Comparison of ENCODE assay signal across 8 mouse cellular contexts in the genomic region with DNA sequence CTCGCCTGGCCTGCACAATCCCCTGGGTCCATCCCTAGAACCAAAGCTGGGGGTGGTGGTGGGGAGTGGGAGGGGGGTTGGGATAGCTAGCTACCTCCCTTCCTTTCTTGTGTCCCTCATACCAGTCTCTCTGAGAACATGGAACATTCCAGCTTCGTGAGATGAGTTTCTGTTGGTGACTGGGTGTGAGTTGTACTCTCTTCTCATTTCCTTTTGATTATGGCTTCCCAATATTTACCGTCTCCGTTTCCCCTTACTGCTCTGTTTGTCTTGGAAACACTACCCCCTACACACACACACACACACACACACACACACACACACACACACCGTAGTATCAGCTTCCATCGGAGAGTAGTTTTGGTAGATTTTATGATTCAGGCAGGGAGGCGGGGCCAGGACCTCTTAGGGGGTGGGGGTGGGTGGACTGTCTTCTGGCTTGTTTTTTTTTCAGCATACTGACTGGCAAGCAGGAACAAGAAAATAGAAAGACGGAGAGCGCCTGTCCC.
DNase-seq lines count a peak whose midpoint lies in the region; ATAC-seq and TF ChIP-seq lines count a peak whose summit lies in the region.
"Had no signal": no experiment of that assay in that cellular context is flagged by ENCODE, and none has a peak within 500 bp of the region (broad histone marks: within the 10 kb centered on the region; RNA-seq: fewer than 3 reads in every experiment).

No protein-coding gene starts in this region.

- TF ChIP-seq CTCF in lung, embryonic 14.5 days (IDR thresholded peaks at IDR 0.05; ENCODE audit: low read depth): no peak
- no peak for TF ChIP-seq CTCF in lung, adult 2 months (IDR thresholded peaks at IDR 0.05; ENCODE audit: insufficient read depth, low read length)
- TF ChIP-seq CTCF in intestine, postnatal 0 days (IDR thresholded peaks at IDR 0.05; ENCODE audit: low read depth): no peak

- DNase-seq in lung, embryonic 14.5 days: no peak
- DNase-seq in lung, adult 2 months: no peak
- DNase-seq in cerebellum, postnatal 4 days (ENCODE audit: low spot score in 2 of 2): no peak
- DNase-seq in urinary bladder, adult 2 months (ENCODE audit: low spot score): no peak
- DNase-seq: cerebellum, adult 9-10 months had no signal

- 4% methylated on average over 9 of the region's 9 CpGs for WGBS in lung, embryonic 14.5 days
- 18% methylated on average over 9 of the region's 9 CpGs for WGBS in lung, adult 2 months
- 13% methylated on average over 9 of the region's 9 CpGs for WGBS in forebrain, embryonic 12.5 days
- WGBS in intestine, postnatal 0 days: 9% methylated on average over 9 of the region's 9 CpGs
- 25% methylated on average over 9 of the region's 9 CpGs for WGBS in neural tube, embryonic 15.5 days

- peak overlapping the region; percentile 89 for H3K27ac ChIP-seq in lung, embryonic 14.5 days (ENCODE audit: low read depth)
- peak overlapping the region; percentile 88 for H3K27ac ChIP-seq in forebrain, embryonic 12.5 days
- H3K27ac ChIP-seq in intestine, postnatal 0 days (ENCODE audit: low read depth, low read length): peak overlapping the region; percentile 70
- peak overlapping the region; percentile 58; the same call in 1 of the 2 replicates for H3K27ac ChIP-seq in neural tube, embryonic 15.5 days (replicated peaks)

- peak overlapping the region; percentile 26 for H3K4me2 ChIP-seq in lung, embryonic 14.5 days
- peak overlapping the region; percentile 34 for H3K4me2 ChIP-seq in forebrain, embryonic 12.5 days
- peak overlapping the region; percentile 43 for H3K4me2 ChIP-seq in intestine, postnatal 0 days (replicated peaks; ENCODE audit: low read depth)
- no peak overlapping the region for H3K4me2 ChIP-seq in neural tube, embryonic 15.5 days

- no peak overlapping the region for H3K9ac ChIP-seq in lung, embryonic 14.5 days
- no peak overlapping the region for H3K9ac ChIP-seq in forebrain, embryonic 12.5 days
- H3K9ac ChIP-seq in intestine, postnatal 0 days (ENCODE audit: low read depth, low read length): no peak overlapping the region
- H3K9ac ChIP-seq in neural tube, embryonic 15.5 days (replicated peaks): no peak overlapping the region

- H3K36me3 ChIP-seq in lung, embryonic 14.5 days (ENCODE audit: insufficient read depth): peaks cover 24% of the 10 kb centered on the region
- H3K36me3 ChIP-seq in forebrain, embryonic 12.5 days (replicated peaks): peaks cover 16% of the 10 kb centered on the region; the same call in 1 of the 2 replicates
- H3K36me3 ChIP-seq in intestine, postnatal 0 days (ENCODE audit: control insufficient read depth, insufficient read depth): peaks cover 59% of the 10 kb centered on the region
- H3K36me3 ChIP-seq in neural tube, embryonic 15.5 days: peaks cover 19% of the 10 kb centered on the region

- H3K4me1 ChIP-seq in lung, embryonic 14.5 days (ENCODE audit: insufficient read depth): peaks cover 33% of the 10 kb centered on the region
- H3K4me1 ChIP-seq in lung, adult 2 months (ENCODE audit: control insufficient read depth, insufficient read depth, low read length): peaks cover 23% of the 10 kb centered on the region
- peaks cover 34% of the 10 kb centered on the region for H3K4me1 ChIP-seq in forebrain, embryonic 12.5 days
- peaks cover 17% of the 10 kb centered on the region for H3K4me1 ChIP-seq in intestine, postnatal 0 days (replicated peaks; ENCODE audit: control insufficient read depth, insufficient read depth, low read length)
- H3K4me1 ChIP-seq in neural tube, embryonic 15.5 days: peaks cover 22% of the 10 kb centered on the region

- H3K9me3 ChIP-seq in lung, embryonic 14.5 days (ENCODE audit: low read depth, low read length): no peaks in the 10 kb centered on the region
- 0 out of 2 replicates have a peak, but pooled peaks cover 6% of the 10 kb centered on the region for H3K9me3 ChIP-seq in forebrain, embryonic 12.5 days
- H3K9me3 ChIP-seq in intestine, postnatal 0 days (ENCODE audit: control insufficient read depth): no peaks in the 10 kb centered on the region
- no peaks in the 10 kb centered on the region for H3K9me3 ChIP-seq in neural tube, embryonic 15.5 days (replicated peaks)

- H3K27me3 ChIP-seq in lung, embryonic 14.5 days (ENCODE audit: insufficient read depth, low read length): peaks cover 28% of the 10 kb centered on the region; the same call in 1 of the 2 replicates
- peaks cover 66% of the 10 kb centered on the region for H3K27me3 ChIP-seq in forebrain, embryonic 12.5 days
- no peaks in the 10 kb centered on the region for H3K27me3 ChIP-seq in intestine, postnatal 0 days (replicated peaks; ENCODE audit: control insufficient read depth, insufficient read depth, low read length)
- H3K27me3 ChIP-seq in neural tube, embryonic 15.5 days (replicated peaks): no peaks in the 10 kb centered on the region

- ATAC-seq in lung, embryonic 14.5 days (ENCODE audit: insufficient read depth): peak; percentile 26; the same call in 1 of the 2 replicates
- ATAC-seq in forebrain, embryonic 12.5 days (ENCODE audit: low FRiP score): peak; percentile 58
- no peak; the same call in 1 of the 2 replicates for ATAC-seq in intestine, postnatal 0 days
- ATAC-seq in neural tube, embryonic 15.5 days (ENCODE audit: low FRiP score): no peak

- TF ChIP-seq POLR2A in lung, adult 2 months (IDR thresholded peaks at IDR 0.05; ENCODE audit: borderline replicate concordance, extremely low read depth, low read depth, low read length): no peak

- no peak overlapping the region for H3K4me3 ChIP-seq in lung, embryonic 14.5 days (ENCODE audit: low read depth, low read length)
- H3K4me3 ChIP-seq in lung, adult 2 months (replicated peaks; ENCODE audit: extremely low read depth, low read depth, low read length): no peak overlapping the region
- H3K4me3 ChIP-seq in forebrain, embryonic 12.5 days (replicated peaks): no peak overlapping the region
- no peak overlapping the region for H3K4me3 ChIP-seq in intestine, postnatal 0 days (ENCODE audit: low read depth, low read length)
- no peak overlapping the region for H3K4me3 ChIP-seq in neural tube, embryonic 15.5 days (replicated peaks)

Comparison
In these comparisons a context has a peak if more than half of its experiments do, and no peak if none do; other contexts are left out.
1. ATAC-seq: peak in lung, embryonic 14.5 days (single experiment) and forebrain, embryonic 12.5 days (single experiment); none in intestine, postnatal 0 days (single experiment) and neural tube, embryonic 15.5 days (single experiment).
2. Peak in every context shown above with its lines, with median percentiles within 50 percentile points of each other: H3K27ac ChIP-seq.